Mouse (Mus musculus): ENCODE data around the gene Srf. TPM values are rescaled to one million over a fixed set of nuclear protein-coding genes. Genes with fewer than 3 reads are reported as not detected.

The Srf gene
- total RNA-seq, 1 experiment, result 65.2 TPM

GRCm38 (mm10) chr17:46556584-46556945, 590 bp upstream of the Srf start:
- no peaks in the 10 kb centered on the region for H3K9me3 ChIP-seq (ENCODE audit: control insufficient read depth, insufficient read depth, low read depth, low read length)
- in situ Hi-C loops (cut with MboI; ENCODE audit: low sequenced_read_pairs in 2 of 2, unreplicated experiment in 2 of 2), result no loop called here
- peak overlapping the region; percentile 79 for H3K9ac ChIP-seq (ENCODE audit: insufficient read depth, low read depth, low read length, poor library complexity, severe bottlenecking)
- DNase-seq (ENCODE audit: low read depth, low spot score), result no peak
- no peak for TF ChIP-seq CHD2 (IDR thresholded peaks at IDR 0.05; ENCODE audit: low read depth, low read length)
- TF ChIP-seq ZNF384 (IDR thresholded peaks at IDR 0.05; ENCODE audit: low read depth, low read length), result no peak
- no peak for TF ChIP-seq MAFK (IDR thresholded peaks at IDR 0.05; ENCODE audit: insufficient read depth, low read depth, low read length)
- TF ChIP-seq HCFC1 (IDR thresholded peaks at IDR 0.05; ENCODE audit: borderline replicate concordance, insufficient read depth, low read length), result no peak; the same call in 1 of the 2 replicates
- no peak for TF ChIP-seq ZC3H11A (IDR thresholded peaks at IDR 0.05; ENCODE audit: borderline replicate concordance, low read depth, low read length)
- H3K27ac ChIP-seq (ENCODE audit: insufficient read depth, low read depth, low read length, poor library complexity, severe bottlenecking), result peak overlapping the region; percentile 35; the same call in 1 of the 2 replicates
- peaks cover 2% of the 10 kb centered on the region; the same call in 1 of the 2 replicates for H3K36me3 ChIP-seq (ENCODE audit: control insufficient read depth, insufficient read depth, low read length, poor library complexity, severe bottlenecking)
- peak overlapping the region; percentile 50 to 98 for H3K4me3 ChIP-seq (ENCODE audit: insufficient read depth in 1 of 2, low read depth in 1 of 2, low read length in 2 of 2, poor library complexity in 1 of 2, severe bottlenecking in 1 of 2)
- peaks cover 5 to 7% of the 10 kb centered on the region in 2 experiments; a peak in 2 of 4 replicates for H3K4me1 ChIP-seq (ENCODE audit: control insufficient read depth in 2 of 2, insufficient read depth in 2 of 2, low read length in 2 of 2, poor library complexity in 1 of 2)

GRCm38 (mm10) chr17:46554977-46555672, 850 bp downstream of the Srf start:
- in situ Hi-C loops (cut with MboI; ENCODE audit: low sequenced_read_pairs in 2 of 2, unreplicated experiment in 2 of 2), result no loop called here
- Histone ChIP-seq H3K27ac (ENCODE audit: insufficient read depth, low read depth, low read length, poor library complexity, severe bottlenecking) (no peak overlapping the region), H3K9me3 (ENCODE audit: control insufficient read depth, insufficient read depth, low read depth, low read length) (no peaks in the 10 kb centered on the region), H3K4me3 (ENCODE audit: insufficient read depth in 1 of 2, low read depth in 1 of 2, low read length in 2 of 2, poor library complexity in 1 of 2, severe bottlenecking in 1 of 2) (peak overlapping the region; percentile 97 to 98), H3K36me3 (ENCODE audit: control insufficient read depth, insufficient read depth, low read length, poor library complexity, severe bottlenecking) (peaks cover 12% of the 10 kb centered on the region; the same call in 1 of the 2 replicates), H3K9ac (ENCODE audit: insufficient read depth, low read depth, low read length, poor library complexity, severe bottlenecking) (peak overlapping the region; percentile 96), H3K4me1 (ENCODE audit: control insufficient read depth in 2 of 2, insufficient read depth in 2 of 2, low read length in 2 of 2, poor library complexity in 1 of 2) (peaks cover 5 to 7% of the 10 kb centered on the region in 2 experiments; a peak in 2 of 4 replicates)
- DNase-seq (ENCODE audit: low read depth, low spot score), result no peak
- TF ChIP-seq HCFC1 (IDR thresholded peaks at IDR 0.05; ENCODE audit: borderline replicate concordance, insufficient read depth, low read length) (0 out of 2 replicates have a peak, but pooled peaks have one; percentile 19), CHD2 (IDR thresholded peaks at IDR 0.05; ENCODE audit: low read depth, low read length) (no peak)

GRCm38 (mm10) chr17:46554646-46554976, 1.4 kb downstream of the Srf start:
- H3K36me3 ChIP-seq (ENCODE audit: control insufficient read depth, insufficient read depth, low read length, poor library complexity, severe bottlenecking), result peaks cover 15% of the 10 kb centered on the region
- H3K9me3 ChIP-seq (ENCODE audit: control insufficient read depth, insufficient read depth, low read depth, low read length), result no peaks in the 10 kb centered on the region
- no peak; the same call in 1 of the 2 replicates for TF ChIP-seq HCFC1 (IDR thresholded peaks at IDR 0.05; ENCODE audit: borderline replicate concordance, insufficient read depth, low read length)
- TF ChIP-seq ZNF384 (IDR thresholded peaks at IDR 0.05; ENCODE audit: low read depth, low read length), result no peak
- no peak for TF ChIP-seq ZC3H11A (IDR thresholded peaks at IDR 0.05; ENCODE audit: borderline replicate concordance, low read depth, low read length)
- TF ChIP-seq CHD2 (IDR thresholded peaks at IDR 0.05; ENCODE audit: low read depth, low read length), result no peak
- no peak for TF ChIP-seq MAFK (IDR thresholded peaks at IDR 0.05; ENCODE audit: insufficient read depth, low read depth, low read length)
- H3K4me3 ChIP-seq (ENCODE audit: insufficient read depth in 1 of 2, low read depth in 1 of 2, low read length in 2 of 2, poor library complexity in 1 of 2, severe bottlenecking in 1 of 2), result peak overlapping the region; percentile 97 to 98
- H3K9ac ChIP-seq (ENCODE audit: insufficient read depth, low read depth, low read length, poor library complexity, severe bottlenecking), result peak overlapping the region; percentile 96
- in situ Hi-C loops (cut with MboI; ENCODE audit: low sequenced_read_pairs in 2 of 2, unreplicated experiment in 2 of 2), result no loop called here
- peaks cover 5 to 7% of the 10 kb centered on the region in 2 experiments; a peak in 2 of 4 replicates for H3K4me1 ChIP-seq (ENCODE audit: control insufficient read depth in 2 of 2, insufficient read depth in 2 of 2, low read length in 2 of 2, poor library complexity in 1 of 2)
- no peak overlapping the region for H3K27ac ChIP-seq (ENCODE audit: insufficient read depth, low read depth, low read length, poor library complexity, severe bottlenecking)
- DNase-seq (ENCODE audit: low read depth, low spot score), result no peak

- H3K27ac ChIP-seq (ENCODE audit: insufficient read depth, low read depth, low read length, poor library complexity, severe bottlenecking), result no peak overlapping the region
- H3K4me1 ChIP-seq (ENCODE audit: control insufficient read depth in 2 of 2, insufficient read depth in 2 of 2, low read length in 2 of 2, poor library complexity in 1 of 2), result peaks cover 5 to 8% of the 10 kb centered on the region in 2 experiments; a peak in 2 of 4 replicates
- peak overlapping the region in 1 of 2 experiments; percentile 98; a peak in 1 of 4 replicates for H3K4me3 ChIP-seq (ENCODE audit: insufficient read depth in 1 of 2, low read depth in 1 of 2, low read length in 2 of 2, poor library complexity in 1 of 2, severe bottlenecking in 1 of 2)
- in situ Hi-C loops (cut with MboI; ENCODE audit: low sequenced_read_pairs in 2 of 2, unreplicated experiment in 2 of 2), result no loop called here
- no peak for DNase-seq (ENCODE audit: low read depth, low spot score)
- peaks cover 18% of the 10 kb centered on the region for H3K36me3 ChIP-seq (ENCODE audit: control insufficient read depth, insufficient read depth, low read length, poor library complexity, severe bottlenecking)
- no peaks in the 10 kb centered on the region for H3K9me3 ChIP-seq (ENCODE audit: control insufficient read depth, insufficient read depth, low read depth, low read length)
- H3K9ac ChIP-seq (ENCODE audit: insufficient read depth, low read depth, low read length, poor library complexity, severe bottlenecking), result no peak overlapping the region
- TF ChIP-seq HCFC1 (IDR thresholded peaks at IDR 0.05; ENCODE audit: borderline replicate concordance, insufficient read depth, low read length), result no peak
- TF ChIP-seq MAFK (IDR thresholded peaks at IDR 0.05; ENCODE audit: insufficient read depth, low read depth, low read length), result no peak
- TF ChIP-seq ZC3H11A (IDR thresholded peaks at IDR 0.05; ENCODE audit: borderline replicate concordance, low read depth, low read length), result no peak
Observed at GRCm38 (mm10) chr17:46553926-46554325, 2.0 kb downstream of the Srf start.

Data from ES-E14 (cell line).